Mouse (Mus musculus): ENCODE results near the gene Foxp1.

The Foxp1 gene

DNA sequence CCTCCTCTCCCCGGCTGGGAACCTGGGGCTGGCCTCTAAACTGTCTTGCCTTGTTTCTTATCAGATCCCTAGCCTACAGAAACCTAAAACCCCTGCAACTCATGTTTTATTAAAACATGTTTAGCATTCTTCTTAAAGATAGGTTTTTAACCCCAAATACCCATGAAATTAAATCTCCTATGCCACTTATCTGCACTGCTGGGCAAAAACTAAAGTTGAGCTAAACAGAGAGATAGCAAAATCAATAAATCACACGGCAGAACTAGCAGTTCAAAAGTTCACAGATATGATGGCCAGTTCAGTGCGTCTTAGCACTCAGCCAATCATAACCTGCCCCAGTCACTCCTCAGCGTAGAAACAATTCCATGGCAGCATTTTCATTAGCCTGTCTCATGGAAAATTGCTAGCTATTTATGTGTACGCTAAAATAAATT is 316.1 kb downstream of the Foxp1 start:
- no peak for DNase-seq (ENCODE audit: low spot score)

- DNase-seq (ENCODE audit: low spot score), result no peak
Observed at GRCm38 (mm10) chr6:99205587-99206436, 316.7 kb downstream of the Foxp1 start.

DNA sequence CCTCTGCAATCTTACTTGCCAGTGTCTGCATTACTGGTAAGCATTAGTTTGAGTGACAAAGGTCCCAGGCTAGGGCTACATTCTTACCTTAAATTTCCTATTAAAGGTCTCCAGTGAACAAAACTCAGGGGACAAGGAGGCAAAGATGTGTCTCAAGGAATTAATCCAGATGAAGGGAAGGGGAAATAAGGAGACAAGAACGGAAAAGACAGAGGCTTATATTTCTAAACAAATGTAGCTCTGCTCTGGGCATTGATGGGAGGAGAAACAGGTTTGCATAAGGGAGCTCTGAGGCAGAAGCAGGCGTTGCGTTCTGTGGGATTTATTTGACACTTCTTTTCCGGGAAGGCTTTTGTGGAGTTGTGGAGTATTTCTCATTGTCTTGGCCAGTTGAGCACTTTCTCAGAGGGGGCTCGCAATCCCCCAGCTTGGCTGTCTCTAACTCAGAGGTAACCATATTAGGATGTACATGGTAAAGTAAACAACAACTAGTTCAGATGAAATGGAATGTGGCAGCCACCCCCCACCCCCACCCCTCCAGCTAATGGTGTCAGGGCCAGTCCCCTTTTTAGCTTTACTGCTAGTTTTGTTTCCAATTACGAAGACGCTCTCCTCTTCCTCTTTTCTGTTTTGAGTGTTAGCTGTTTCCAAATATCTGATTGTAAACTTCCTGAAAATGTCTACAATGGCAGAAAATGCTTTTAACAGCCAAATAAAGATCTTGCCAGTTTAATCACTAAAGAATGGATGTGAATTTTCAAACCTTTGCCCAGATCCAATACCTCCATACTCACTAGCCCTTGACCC is 317.5 kb downstream of the Foxp1 start:
- DNase-seq (ENCODE audit: low spot score), result no peak

- no peak for DNase-seq (ENCODE audit: low spot score)
Observed at GRCm38 (mm10) chr6:99204052-99204779, 318.3 kb downstream of the Foxp1 start.

- DNase-seq (ENCODE audit: low spot score), result no peak
Observed at GRCm38 (mm10) chr6:99203231-99203630, 319.3 kb downstream of the Foxp1 start.

DNA sequence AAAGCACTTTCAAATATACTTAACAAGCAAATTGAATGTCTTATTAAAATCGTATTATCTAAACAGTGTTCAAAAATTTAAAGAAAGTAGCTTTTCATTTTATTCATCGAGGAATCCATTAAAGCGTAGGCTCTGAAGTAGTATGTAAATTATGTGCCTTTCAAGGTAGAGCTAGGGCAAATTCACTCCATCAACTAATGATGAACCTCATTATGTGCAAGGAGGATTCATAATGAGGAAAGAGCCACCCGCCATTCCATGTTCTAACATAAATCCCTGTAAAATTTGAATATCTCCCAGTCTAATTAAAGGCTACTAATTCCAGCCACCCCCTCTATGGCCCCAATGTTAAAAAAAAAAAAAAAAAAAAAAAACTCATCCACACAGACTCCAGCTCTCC is 319.7 kb downstream of the Foxp1 start:
- DNase-seq (ENCODE audit: low spot score), result no peak

- DNase-seq (ENCODE audit: low spot score), result no peak
Observed at GRCm38 (mm10) chr6:99201271-99201705, 321.2 kb downstream of the Foxp1 start.

DNA sequence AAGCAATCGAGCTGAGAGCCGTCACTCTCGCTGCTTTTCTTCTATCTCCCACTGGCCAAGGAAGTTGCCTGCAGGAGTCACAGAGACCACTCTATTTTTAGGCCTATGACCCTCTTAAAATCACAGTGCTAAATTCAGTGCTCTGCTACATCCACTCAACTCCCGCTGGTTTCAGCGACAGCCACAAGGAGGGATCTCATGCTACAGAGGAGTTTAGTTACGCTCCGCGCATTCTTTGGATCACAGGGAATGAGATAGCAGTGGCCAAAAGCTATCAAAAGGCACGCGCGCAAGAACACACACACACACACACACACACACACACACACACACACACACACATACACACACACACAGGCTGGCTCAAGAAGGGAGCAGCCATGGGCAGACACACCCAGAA is 321.9 kb downstream of the Foxp1 start:
- no peak for DNase-seq (ENCODE audit: low spot score)

- no peak for DNase-seq (ENCODE audit: low spot score)
Observed at GRCm38 (mm10) chr6:99199277-99199676, 323.2 kb downstream of the Foxp1 start.

GRCm38 (mm10) chr6:99193697-99194096 is 328.8 kb downstream of the Foxp1 start:
- no peak for DNase-seq (ENCODE audit: low spot score)

- DNase-seq (ENCODE audit: low spot score), result no peak
Observed at GRCm38 (mm10) chr6:99191636-99192137, 330.8 kb downstream of the Foxp1 start.

GRCm38 (mm10) chr6:99191041-99191635 is 331.4 kb downstream of the Foxp1 start:
- DNase-seq (ENCODE audit: low spot score), result no peak

- DNase-seq (ENCODE audit: low spot score), result no peak
Observed at GRCm38 (mm10) chr6:99189967-99190366, 332.6 kb downstream of the Foxp1 start.

- no peak for DNase-seq (ENCODE audit: low spot score)
Observed at GRCm38 (mm10) chr6:99188366-99189216, 333.9 kb downstream of the Foxp1 start.

DNA sequence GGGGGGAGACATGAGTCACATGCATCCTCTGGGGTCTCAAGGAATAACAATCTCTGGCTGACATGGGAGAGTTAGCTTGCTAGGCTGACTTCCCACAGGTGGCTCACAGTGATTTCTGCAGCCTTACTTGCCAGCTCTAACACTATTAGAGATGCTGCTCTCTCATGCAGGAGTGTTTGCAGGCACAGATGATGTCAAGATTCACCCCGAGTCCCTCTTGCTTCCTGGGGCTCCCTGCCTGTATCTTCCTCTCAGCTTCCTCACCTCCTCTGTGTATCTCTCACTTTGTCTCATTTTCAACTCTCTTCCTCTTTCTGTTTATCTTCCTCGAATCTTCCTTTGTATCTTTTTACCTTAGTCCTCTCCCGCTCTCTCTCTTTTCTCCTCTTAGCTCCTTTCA is 334.6 kb downstream of the Foxp1 start:
- DNase-seq (ENCODE audit: low spot score), result no peak

DNA sequence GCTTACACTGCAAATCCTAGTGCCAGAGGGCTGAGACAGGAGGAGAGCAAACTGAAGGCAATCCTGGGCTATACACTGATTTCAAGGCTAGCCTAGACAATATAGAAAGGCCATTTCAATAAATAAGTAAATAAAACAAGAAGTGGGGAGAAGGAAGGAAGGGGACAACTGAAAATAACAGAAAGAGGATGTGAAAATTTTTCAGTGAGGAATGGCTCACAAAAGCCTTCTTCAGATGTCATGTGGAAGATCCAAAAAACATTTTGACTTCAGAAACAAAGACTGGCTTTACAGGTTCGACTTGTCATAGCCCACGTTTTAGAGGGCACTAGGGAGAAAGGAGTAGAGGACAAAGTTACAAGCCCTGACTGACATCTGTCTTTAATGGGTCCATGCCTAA is 335.1 kb downstream of the Foxp1 start:
- no peak for DNase-seq (ENCODE audit: low spot score)

DNA sequence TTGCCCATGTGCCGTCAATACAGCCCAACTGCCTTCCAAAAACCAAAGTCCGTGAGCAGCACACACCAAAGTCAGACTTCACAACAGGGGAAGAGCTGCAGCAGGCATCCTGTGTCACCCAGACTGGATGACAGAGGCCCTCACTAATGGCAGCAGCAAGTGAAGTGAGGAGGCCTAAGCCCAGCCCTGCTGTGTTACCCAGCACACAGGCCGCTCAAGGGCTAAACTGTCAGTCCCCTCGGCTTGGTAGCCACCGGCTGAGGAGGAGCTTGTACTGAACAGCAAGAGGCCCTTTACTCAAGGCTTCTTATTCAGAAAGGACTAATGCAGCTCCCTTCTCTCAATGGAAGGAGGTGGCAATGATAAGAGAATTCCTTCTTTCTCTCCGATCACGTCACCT is 336.0 kb downstream of the Foxp1 start:
- DNase-seq (ENCODE audit: low spot score), result no peak

DNA sequence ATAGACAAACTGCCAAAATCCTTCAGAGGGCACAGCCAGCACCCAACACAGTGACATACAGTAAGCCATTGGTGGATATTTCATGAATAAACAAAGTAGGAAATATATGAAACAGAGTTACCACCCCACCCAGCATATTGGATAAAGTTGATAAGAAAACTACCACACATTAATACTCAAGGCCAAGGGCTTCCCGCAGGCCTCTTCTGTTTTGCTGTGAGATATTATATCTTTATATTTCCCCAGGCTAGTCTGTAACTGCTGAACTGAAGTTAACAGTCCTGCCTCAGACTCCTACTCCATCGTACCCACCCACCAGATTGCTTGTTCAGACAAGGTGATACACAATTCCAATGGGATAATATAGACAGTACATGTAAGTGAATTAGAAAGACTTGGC is 336.7 kb downstream of the Foxp1 start:
- DNase-seq (ENCODE audit: low spot score), result no peak

GRCm38 (mm10) chr6:99184051-99184450 is 338.5 kb downstream of the Foxp1 start:
- DNase-seq (ENCODE audit: low spot score), result no peak

DNA sequence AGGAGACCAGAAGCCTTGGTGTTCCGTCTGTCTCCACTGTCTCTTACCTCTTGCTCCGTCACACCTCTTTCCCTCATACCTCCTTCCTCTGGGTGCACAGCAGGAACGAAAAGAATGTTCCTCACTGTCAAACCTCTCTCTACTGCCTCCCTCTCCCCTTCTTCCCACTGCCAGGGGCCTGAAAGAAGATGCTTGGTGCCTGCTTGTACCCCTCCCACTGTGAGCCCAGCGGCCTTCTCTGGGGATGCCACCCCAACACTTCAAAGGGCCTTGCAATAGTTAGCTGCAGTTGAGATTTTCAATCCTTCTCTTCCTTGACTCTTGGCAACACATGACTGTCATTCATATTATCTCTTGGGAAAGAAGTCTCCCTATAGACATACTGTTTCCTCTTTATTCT is 339.7 kb downstream of the Foxp1 start:
- no peak for DNase-seq (ENCODE audit: low spot score)

DNA sequence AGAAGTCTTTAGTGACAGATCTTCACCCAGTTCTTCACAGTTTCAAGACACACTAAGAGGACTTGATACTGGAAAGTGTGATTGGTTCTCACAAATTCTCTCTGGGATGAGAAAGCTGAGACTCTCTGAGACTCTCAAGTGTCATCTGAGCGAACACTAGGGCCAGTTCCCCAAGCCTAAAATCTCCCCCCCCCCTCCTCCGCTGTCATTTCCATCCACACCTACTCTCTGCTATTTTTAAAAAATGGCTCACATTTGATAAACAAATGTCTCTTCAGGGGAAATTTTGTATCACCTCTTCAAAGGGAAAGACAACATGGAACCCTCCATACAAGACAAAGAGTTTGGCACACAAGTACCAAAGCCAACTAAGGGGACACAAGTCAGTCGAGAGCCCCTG is 346.3 kb downstream of the Foxp1 start:
- no peak for DNase-seq (ENCODE audit: low spot score)

Data from layer of hippocampus, adult 11-12 months (tissue).